Comparison of ENCODE assay signal across 12 mouse cellular contexts in genomic region chr10:59963609-59964008, GRCm38 (mm10). TPM values are rescaled to one million over a fixed set of nuclear protein-coding genes. Genes with fewer than 3 reads are reported as not detected.
A peak's percentile ranks its signal among the peaks of the same experiment; 100 is the strongest.
DNase-seq lines count a peak whose midpoint lies in the region; ATAC-seq lines count a peak whose summit lies in the region.
"Had no signal": no experiment of that assay in that cellular context is flagged by ENCODE, and none has a peak within 500 bp of the region (broad histone marks: within the 10 kb centered on the region; RNA-seq: fewer than 3 reads in every experiment).

No protein-coding gene starts in this region.

- no peaks in the 10 kb centered on the region for H3K9me3 ChIP-seq in heart, embryonic 13.5 days
- no peaks in the 10 kb centered on the region for H3K9me3 ChIP-seq in heart, embryonic 11.5 days (replicated peaks; ENCODE audit: control insufficient read depth, low read length)
- 0 out of 2 replicates have a peak, but pooled peaks cover 4% of the 10 kb centered on the region for H3K9me3 ChIP-seq in midbrain, embryonic 10.5 days (replicated peaks)
- no peaks in the 10 kb centered on the region for H3K9me3 ChIP-seq in midbrain, embryonic 16.5 days (replicated peaks; ENCODE audit: control insufficient read depth, low read length, poor library complexity, severe bottlenecking)
- no peaks in the 10 kb centered on the region for H3K9me3 ChIP-seq in forebrain, embryonic 13.5 days (replicated peaks)
- H3K9me3 ChIP-seq in stomach, embryonic 15.5 days: no peaks in the 10 kb centered on the region

- H3K27ac ChIP-seq in heart, embryonic 13.5 days (replicated peaks): peak overlapping the region; percentile 84
- H3K27ac ChIP-seq in heart, embryonic 11.5 days (ENCODE audit: low read depth, low read length): no peak overlapping the region
- H3K27ac ChIP-seq in midbrain, embryonic 10.5 days (replicated peaks): peak overlapping the region; percentile 92
- H3K27ac ChIP-seq in midbrain, embryonic 16.5 days (ENCODE audit: low read length): no peak overlapping the region
- peak overlapping the region; percentile 70 for H3K27ac ChIP-seq in forebrain, embryonic 13.5 days
- H3K27ac ChIP-seq in stomach, embryonic 15.5 days: peak overlapping the region; percentile 80

- no peak for ATAC-seq in heart, embryonic 13.5 days (ENCODE audit: extremely low read depth, insufficient number of reproducible peaks, low FRiP score, low TSS enrichment)
- ATAC-seq in heart, embryonic 11.5 days (replicated peaks; ENCODE audit: insufficient number of reproducible peaks, low FRiP score, low TSS enrichment): no peak
- ATAC-seq in midbrain, embryonic 16.5 days: no peak
- no peak for ATAC-seq in forebrain, embryonic 13.5 days
- no peak for ATAC-seq in stomach, embryonic 15.5 days (ENCODE audit: insufficient read depth, low FRiP score, low read depth)
- no peak for ATAC-seq in frontal cortex, adult (ENCODE audit: low TSS enrichment)

- peaks cover 4% of the 10 kb centered on the region for H3K27me3 ChIP-seq in heart, embryonic 13.5 days (replicated peaks)
- peaks cover 4% of the 10 kb centered on the region for H3K27me3 ChIP-seq in heart, embryonic 11.5 days (ENCODE audit: control insufficient read depth, insufficient read depth, low read length)
- H3K27me3 ChIP-seq in midbrain, embryonic 10.5 days (ENCODE audit: low read depth, poor library complexity, severe bottlenecking): no peaks in the 10 kb centered on the region
- no peaks in the 10 kb centered on the region for H3K27me3 ChIP-seq in midbrain, embryonic 16.5 days (ENCODE audit: control insufficient read depth, insufficient read depth, low read depth, low read length)
- H3K27me3 ChIP-seq in forebrain, embryonic 13.5 days: no peaks in the 10 kb centered on the region
- H3K27me3 ChIP-seq in stomach, embryonic 15.5 days (replicated peaks): no peaks in the 10 kb centered on the region

- no peak overlapping the region for H3K4me3 ChIP-seq in heart, embryonic 13.5 days
- no peak overlapping the region for H3K4me3 ChIP-seq in heart, embryonic 11.5 days (ENCODE audit: low read depth, low read length)
- no peak overlapping the region for H3K4me3 ChIP-seq in midbrain, embryonic 10.5 days
- H3K4me3 ChIP-seq in midbrain, embryonic 16.5 days (ENCODE audit: low read depth, low read length): no peak overlapping the region
- H3K4me3 ChIP-seq in forebrain, embryonic 13.5 days: no peak overlapping the region
- H3K4me3 ChIP-seq in stomach, embryonic 15.5 days (replicated peaks): no peak overlapping the region

- peaks cover 33% of the 10 kb centered on the region for H3K4me1 ChIP-seq in heart, embryonic 13.5 days
- H3K4me1 ChIP-seq in heart, embryonic 11.5 days (ENCODE audit: control insufficient read depth, insufficient read depth, low read length): peaks cover 16% of the 10 kb centered on the region
- H3K4me1 ChIP-seq in midbrain, embryonic 10.5 days: peaks cover 46% of the 10 kb centered on the region
- H3K4me1 ChIP-seq in midbrain, embryonic 16.5 days (ENCODE audit: control insufficient read depth, insufficient read depth, low read length): peaks cover 14% of the 10 kb centered on the region
- H3K4me1 ChIP-seq in forebrain, embryonic 13.5 days: peaks cover 38% of the 10 kb centered on the region
- peaks cover 26% of the 10 kb centered on the region for H3K4me1 ChIP-seq in stomach, embryonic 15.5 days

- H3K4me2 ChIP-seq in heart, embryonic 13.5 days: no peak overlapping the region
- no peak overlapping the region for H3K4me2 ChIP-seq in heart, embryonic 11.5 days
- no peak overlapping the region for H3K4me2 ChIP-seq in midbrain, embryonic 16.5 days (ENCODE audit: low read length)
- no peak overlapping the region for H3K4me2 ChIP-seq in forebrain, embryonic 13.5 days
- no peak overlapping the region for H3K4me2 ChIP-seq in stomach, embryonic 15.5 days

- intact Hi-C loops in left cerebral cortex, postnatal 4 days (cut with DNase I): no loop called here

- no peaks in the 10 kb centered on the region for H3K36me3 ChIP-seq in heart, embryonic 13.5 days
- no peaks in the 10 kb centered on the region for H3K36me3 ChIP-seq in heart, embryonic 11.5 days (ENCODE audit: control insufficient read depth, insufficient read depth, low read length)
- H3K36me3 ChIP-seq in midbrain, embryonic 10.5 days: no peaks in the 10 kb centered on the region
- no peaks in the 10 kb centered on the region for H3K36me3 ChIP-seq in midbrain, embryonic 16.5 days (ENCODE audit: control insufficient read depth, insufficient read depth, low read length)
- H3K36me3 ChIP-seq in forebrain, embryonic 13.5 days (ENCODE audit: poor library complexity, severe bottlenecking): no peaks in the 10 kb centered on the region
- H3K36me3 ChIP-seq in stomach, embryonic 15.5 days: no peaks in the 10 kb centered on the region

- DNase-seq in midbrain, embryonic 10.5 days (ENCODE audit: low spot score): no peak
- no peak for DNase-seq in left cerebral cortex, postnatal 4 days
- DNase-seq: adrenal gland, postnatal 25 days; B cell, adult 2 months; cerebellum, adult 9-10 months; kidney, postnatal 10 days had no signal

- no peak overlapping the region for H3K9ac ChIP-seq in heart, embryonic 13.5 days
- no peak overlapping the region for H3K9ac ChIP-seq in heart, embryonic 11.5 days (ENCODE audit: low read depth, low read length)
- no peak overlapping the region for H3K9ac ChIP-seq in midbrain, embryonic 16.5 days (ENCODE audit: low read depth, low read length)
- no peak overlapping the region for H3K9ac ChIP-seq in forebrain, embryonic 13.5 days
- H3K9ac ChIP-seq in stomach, embryonic 15.5 days: no peak overlapping the region

- WGBS in heart, embryonic 13.5 days: 73% methylated on average over 2 of the region's 2 CpGs
- WGBS in heart, embryonic 11.5 days (ENCODE audit: insufficient replicate concordance): 63% methylated on average over 2 of the region's 2 CpGs
- 51% methylated on average over 2 of the region's 2 CpGs for WGBS in midbrain, embryonic 10.5 days
- 57% methylated on average over 2 of the region's 2 CpGs for WGBS in midbrain, embryonic 16.5 days
- WGBS in forebrain, embryonic 13.5 days: 41% methylated on average over 2 of the region's 2 CpGs
- WGBS in stomach, embryonic 15.5 days: 67% methylated on average over 2 of the region's 2 CpGs

RNA-seq across cellular contexts. Expression of gene Ddit4, which starts 12.0 kb away (rescaled TPM):
- 19.7 and 24.5 TPM in 2 replicates for polyA plus RNA-seq in heart, embryonic 13.5 days (2015; fragmentation: Nextera tagmentation; extraction: Ambion mirVana)
- 1.9 and 3.4 TPM in 2 replicates for polyA plus RNA-seq in heart, embryonic 11.5 days (2014; fragmentation: Nextera tagmentation; extraction: Ambion mirVana)
- polyA plus RNA-seq in midbrain, embryonic 10.5 days (2016; fragmentation: Nextera tagmentation; extraction: Ambion mirVana): 31.8 and 31.9 TPM in 2 replicates
- polyA plus RNA-seq in midbrain, embryonic 16.5 days (2015; fragmentation: Nextera tagmentation; extraction: Ambion mirVana): 52.7 and 66.3 TPM in 2 replicates
- 69.3 and 71.3 TPM in 2 replicates for polyA plus RNA-seq in forebrain, embryonic 13.5 days (2015; fragmentation: Nextera tagmentation; extraction: Ambion mirVana)
- polyA plus RNA-seq in stomach, embryonic 15.5 days (2015; fragmentation: Nextera tagmentation; extraction: Ambion mirVana): 45.6 and 45.8 TPM in 2 replicates
- 10 to 100 TPM; 50.6 to 52.2 TPM for total RNA-seq in left cerebral cortex, postnatal 4 days (2021)

RNA-seq across cellular contexts. Expression of gene Ascc1, which starts 39.0 kb away (rescaled TPM):
- 33.8 and 37.9 TPM in 2 replicates for polyA plus RNA-seq in heart, embryonic 13.5 days (2015; fragmentation: Nextera tagmentation; extraction: Ambion mirVana)
- 34.5 and 36.2 TPM in 2 replicates for polyA plus RNA-seq in heart, embryonic 11.5 days (2014; fragmentation: Nextera tagmentation; extraction: Ambion mirVana)
- 34.4 and 35.5 TPM in 2 replicates for polyA plus RNA-seq in midbrain, embryonic 10.5 days (2016; fragmentation: Nextera tagmentation; extraction: Ambion mirVana)
- polyA plus RNA-seq in midbrain, embryonic 16.5 days (2015; fragmentation: Nextera tagmentation; extraction: Ambion mirVana): 54.0 and 54.5 TPM in 2 replicates
- 42.1 and 43.1 TPM in 2 replicates for polyA plus RNA-seq in forebrain, embryonic 13.5 days (2015; fragmentation: Nextera tagmentation; extraction: Ambion mirVana)
- polyA plus RNA-seq in stomach, embryonic 15.5 days (2015; fragmentation: Nextera tagmentation; extraction: Ambion mirVana): 42.4 and 47.0 TPM in 2 replicates
- total RNA-seq in left cerebral cortex, postnatal 4 days (2021): 10 to 100 TPM; 25.8 to 27.1 TPM

RNA-seq across cellular contexts. Expression of gene Anapc16, which starts 39.3 kb away (rescaled TPM):
- 84.7 and 93.3 TPM in 2 replicates for polyA plus RNA-seq in heart, embryonic 13.5 days (2015; fragmentation: Nextera tagmentation; extraction: Ambion mirVana)
- polyA plus RNA-seq in heart, embryonic 11.5 days (2014; fragmentation: Nextera tagmentation; extraction: Ambion mirVana): 70.6 and 84.1 TPM in 2 replicates
- polyA plus RNA-seq in midbrain, embryonic 10.5 days (2016; fragmentation: Nextera tagmentation; extraction: Ambion mirVana): 111 and 113 TPM in 2 replicates
- 98.9 and 104 TPM in 2 replicates for polyA plus RNA-seq in midbrain, embryonic 16.5 days (2015; fragmentation: Nextera tagmentation; extraction: Ambion mirVana)
- polyA plus RNA-seq in forebrain, embryonic 13.5 days (2015; fragmentation: Nextera tagmentation; extraction: Ambion mirVana): 122 TPM in 2 replicates
- 98.8 and 107 TPM in 2 replicates for polyA plus RNA-seq in stomach, embryonic 15.5 days (2015; fragmentation: Nextera tagmentation; extraction: Ambion mirVana)
- total RNA-seq in left cerebral cortex, postnatal 4 days (2021): 10 to 100 TPM; 60.2 to 60.8 TPM

Comparison
In these comparisons a context has a peak if more than half of its experiments do, and no peak if none do; other contexts are left out.
1. H3K27ac ChIP-seq: peak in heart, embryonic 13.5 days (single experiment), midbrain, embryonic 10.5 days (single experiment), forebrain, embryonic 13.5 days (single experiment) and stomach, embryonic 15.5 days (single experiment); none in heart, embryonic 11.5 days (single experiment) and midbrain, embryonic 16.5 days (single experiment).